In the genomic region with DNA sequence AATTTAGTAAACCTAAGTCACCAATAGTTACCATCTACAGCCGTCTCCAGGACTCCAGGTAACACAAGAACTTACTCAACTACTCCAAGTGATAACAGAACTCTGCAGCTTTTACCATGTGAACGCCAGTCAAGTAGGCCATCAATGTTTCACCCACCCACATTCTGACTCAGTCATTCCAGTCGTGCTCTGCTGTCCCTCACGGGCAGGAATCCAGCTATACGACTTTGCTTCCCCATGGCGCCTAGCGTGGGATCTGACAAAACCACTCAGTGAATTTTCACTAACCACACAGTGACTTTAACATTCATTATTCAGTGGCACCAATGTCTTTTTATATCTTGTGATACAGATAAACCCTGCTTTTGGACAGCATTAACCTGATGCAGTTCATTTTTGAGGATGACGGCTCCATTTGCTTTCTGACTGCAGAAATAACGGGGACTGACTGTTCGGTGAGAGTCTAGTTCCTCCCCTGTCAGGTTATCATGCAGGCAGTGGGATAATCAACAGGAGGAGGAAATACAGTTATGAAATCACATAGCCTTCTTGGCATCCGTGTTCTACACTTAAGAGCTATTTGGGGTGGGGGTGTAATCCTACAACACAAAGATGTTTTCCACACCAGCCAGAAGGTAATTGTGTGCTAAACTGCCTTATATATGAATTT, we compare ENCODE assay signal across 7 mouse cellular contexts.
DNase-seq lines count a peak whose midpoint lies in the region; ATAC-seq and TF ChIP-seq lines count a peak whose summit lies in the region.

No protein-coding gene starts in this region.

- 63% methylated on average over 11 of the region's 11 CpGs for WGBS in lung, embryonic 14.5 days
- 86% methylated on average over 11 of the region's 11 CpGs for WGBS in hindbrain, embryonic 10.5 days
- WGBS in midbrain, embryonic 12.5 days = 78% methylated on average over 11 of the region's 11 CpGs

- peaks cover 20% of the 10 kb centered on the region for H3K36me3 ChIP-seq in lung, embryonic 14.5 days (ENCODE audit: insufficient read depth)
- peaks cover 44% of the 10 kb centered on the region for H3K36me3 ChIP-seq in hindbrain, embryonic 10.5 days
- peaks cover 20% of the 10 kb centered on the region for H3K36me3 ChIP-seq in midbrain, embryonic 12.5 days

- peak overlapping the region; percentile 98 for H3K4me3 ChIP-seq in lung, embryonic 14.5 days (ENCODE audit: low read depth, low read length)
- peak overlapping the region; percentile 80 for H3K4me3 ChIP-seq in hindbrain, embryonic 10.5 days
- peak overlapping the region; percentile 94 for H3K4me3 ChIP-seq in midbrain, embryonic 12.5 days

- no peaks in the 10 kb centered on the region for H3K9me3 ChIP-seq in lung, embryonic 14.5 days (ENCODE audit: low read depth, low read length)
- peaks cover 8% of the 10 kb centered on the region; the same call in 1 of the 2 replicates for H3K9me3 ChIP-seq in hindbrain, embryonic 10.5 days
- H3K9me3 ChIP-seq in midbrain, embryonic 12.5 days = no peaks in the 10 kb centered on the region

- TF ChIP-seq CTCF in lung, embryonic 14.5 days (IDR thresholded peaks at IDR 0.05; ENCODE audit: low read depth) = no peak

- peaks cover 18% of the 10 kb centered on the region for H3K4me1 ChIP-seq in lung, embryonic 14.5 days (ENCODE audit: insufficient read depth)
- peaks cover 30% of the 10 kb centered on the region for H3K4me1 ChIP-seq in hindbrain, embryonic 10.5 days (replicated peaks)
- peaks cover 26% of the 10 kb centered on the region for H3K4me1 ChIP-seq in midbrain, embryonic 12.5 days

- H3K4me2 ChIP-seq in lung, embryonic 14.5 days = peak overlapping the region; percentile 76
- H3K4me2 ChIP-seq in midbrain, embryonic 12.5 days (replicated peaks) = peak overlapping the region; percentile 64

- no peak for DNase-seq in lung, embryonic 14.5 days
- DNase-seq in lung, adult 18-20 months = no peak
- DNase-seq in c-Kit-positive CD71-positive TER-119-positive erythroid progenitor cells, embryonic 14.5 days (ENCODE audit: low spot score) = peak; percentile 21
- DNase-seq in hindbrain, embryonic 10.5 days (ENCODE audit: low spot score) = no peak
- DNase-seq in B cell, adult 2 months = no peak
- no peak for DNase-seq in natural killer cell, adult 2 months (ENCODE audit: low spot score in 2 of 2)

- H3K27me3 ChIP-seq in lung, embryonic 14.5 days (ENCODE audit: insufficient read depth, low read length) = no peaks in the 10 kb centered on the region
- H3K27me3 ChIP-seq in hindbrain, embryonic 10.5 days (ENCODE audit: insufficient read depth, poor library complexity, severe bottlenecking) = no peaks in the 10 kb centered on the region
- H3K27me3 ChIP-seq in midbrain, embryonic 12.5 days = no peaks in the 10 kb centered on the region

- no peak for ATAC-seq in lung, embryonic 14.5 days (ENCODE audit: insufficient read depth)
- ATAC-seq in midbrain, embryonic 12.5 days (ENCODE audit: low FRiP score, low read depth) = no peak

- H3K9ac ChIP-seq in lung, embryonic 14.5 days = peak overlapping the region; percentile 100; the same call in 1 of the 2 replicates
- H3K9ac ChIP-seq in midbrain, embryonic 12.5 days (replicated peaks) = peak overlapping the region; percentile 98

- no peak overlapping the region for H3K27ac ChIP-seq in lung, embryonic 14.5 days (ENCODE audit: low read depth)
- H3K27ac ChIP-seq in hindbrain, embryonic 10.5 days = peak overlapping the region; percentile 100; the same call in 1 of the 2 replicates
- 0 out of 2 replicates have a peak overlapping the region, but pooled peaks have one; percentile 8 for H3K27ac ChIP-seq in midbrain, embryonic 12.5 days (replicated peaks)
